Mouse (Mus musculus) frontal cortex, postnatal 14 days (tissue): ENCODE measurements around the gene Lst1.

ENCODE experiments used
- DNase-seq, 2 experiments: peaks; one replicate each; pipeline ENCODE4 v3.0.0; 2022; ENCODE audit warnings: low spot score in 2 of 2

The Lst1 gene

DNA sequence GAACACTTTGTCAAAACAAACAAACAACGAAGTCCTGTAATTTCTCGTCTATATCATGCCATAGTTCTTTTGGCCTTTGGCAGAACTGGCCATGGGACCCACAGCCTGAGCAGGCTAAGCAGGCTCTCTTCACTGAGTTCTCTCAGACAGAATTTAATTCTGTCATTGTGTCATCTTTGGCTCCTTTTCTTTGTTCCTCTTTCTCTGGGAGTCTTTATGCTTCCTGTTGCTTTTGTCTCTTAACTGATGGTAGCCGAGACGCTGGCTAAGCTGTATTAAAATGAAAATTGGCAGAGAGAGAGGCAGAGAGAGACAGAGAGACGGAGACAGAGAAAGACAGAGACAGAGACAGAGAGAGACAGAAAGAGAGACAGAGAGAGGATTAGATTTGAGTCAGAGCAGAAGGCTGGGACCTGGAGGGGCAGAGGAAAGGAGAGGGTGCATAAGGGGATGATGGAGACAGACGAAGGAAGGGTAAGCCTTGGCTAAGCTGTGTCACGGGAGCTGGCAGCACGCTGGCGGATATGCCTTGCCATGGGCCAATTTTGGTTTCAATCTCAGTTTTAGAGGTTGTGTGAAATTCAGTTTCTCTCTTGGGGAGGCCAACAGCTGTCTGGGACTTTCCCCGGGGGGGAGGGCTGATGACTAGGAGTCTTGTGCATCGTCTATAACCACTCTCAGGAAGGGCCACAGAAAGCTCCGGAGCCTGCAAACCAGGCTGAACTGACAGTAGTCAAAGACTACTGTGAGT is 21.7 kb upstream of the Lst1 start:
- DNase-seq = no peak

DNA sequence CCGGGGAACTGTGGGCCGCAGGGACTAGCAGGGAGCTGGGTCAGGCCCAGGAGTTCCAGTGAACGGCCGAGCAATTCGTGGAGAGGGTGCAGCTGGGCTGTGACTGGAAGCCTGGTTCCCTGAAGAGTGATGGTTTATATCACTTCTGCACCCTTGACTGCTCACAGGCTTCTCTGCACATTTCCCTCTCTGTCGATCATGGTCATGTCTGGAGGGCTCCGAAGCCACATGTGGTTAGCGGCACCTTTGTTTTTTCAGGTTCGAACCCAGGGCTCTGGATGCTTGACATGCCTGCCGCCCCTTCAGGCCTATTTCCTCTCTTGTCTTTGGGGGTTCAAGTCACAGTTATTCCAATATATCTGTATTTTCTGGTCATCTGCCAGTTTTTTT is 17.1 kb upstream of the Lst1 start:
- DNase-seq = no peak

DNA sequence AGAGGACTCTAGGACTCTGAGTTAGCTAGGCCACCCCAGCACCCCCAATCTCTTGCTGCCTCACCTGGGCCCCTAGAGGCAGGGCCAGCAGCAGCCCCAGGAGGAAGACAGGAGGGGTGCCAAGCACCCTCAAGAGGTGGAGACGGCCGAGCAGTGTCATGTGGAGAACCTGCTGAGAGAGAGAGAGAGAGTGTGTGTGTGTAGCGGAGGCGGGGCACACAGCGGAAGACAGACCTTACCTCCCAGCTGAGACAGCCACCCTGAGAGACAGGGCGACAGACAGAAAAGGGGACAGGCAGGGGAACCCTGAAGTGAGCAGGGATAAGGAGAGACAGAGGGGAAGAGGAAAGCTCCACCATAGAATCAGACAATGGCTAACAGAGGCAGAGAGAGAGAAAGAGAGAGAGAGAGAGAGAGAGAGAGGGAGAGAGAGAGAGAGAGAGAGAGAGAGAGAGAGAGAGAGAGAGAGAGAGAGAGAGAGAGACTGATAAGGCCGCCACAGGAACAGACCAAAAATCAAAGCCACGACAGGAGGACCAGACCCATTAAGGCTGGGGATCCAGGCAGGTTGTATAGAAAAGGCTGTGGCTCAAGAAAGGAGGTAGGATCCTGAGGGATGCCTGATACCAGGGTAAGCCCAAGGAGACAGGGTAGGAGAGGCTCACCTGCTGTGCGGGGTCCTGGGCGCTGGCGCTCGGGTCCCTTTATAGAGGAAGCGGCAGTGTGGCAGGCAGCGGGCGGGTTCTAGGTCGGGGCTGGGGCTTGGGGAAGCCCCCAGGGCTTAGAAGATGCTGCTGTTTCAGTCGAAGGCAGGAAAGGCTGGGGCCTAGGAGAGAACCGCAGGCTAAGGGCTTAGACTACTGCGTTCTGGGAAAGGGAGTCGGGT is 16.5 kb upstream of the Lst1 start, which contains the start of gene Lta:
TSS of gene Lta (minus strand) at position 858 of the 886 bp plus-strand sequence.
- DNase-seq = no peak

DNA sequence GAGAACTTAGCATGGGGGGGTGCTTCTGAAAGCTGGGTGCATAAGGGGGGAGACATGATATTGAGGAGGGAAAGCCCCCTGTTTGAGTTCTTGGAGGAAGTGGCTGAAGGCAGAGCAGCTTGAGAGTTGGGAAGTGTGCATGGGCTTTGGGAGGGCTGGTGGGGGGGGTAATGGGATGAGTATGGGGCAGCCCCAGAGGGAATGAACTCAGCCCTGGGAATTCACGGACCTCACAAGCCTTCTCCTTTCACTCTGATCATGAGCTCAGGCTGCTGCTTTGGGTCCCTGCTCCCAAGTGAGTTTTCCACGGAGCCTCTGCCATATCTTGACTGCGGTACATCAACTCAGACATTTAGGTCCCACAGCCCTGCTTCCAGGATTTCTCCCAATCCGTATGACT is 14.2 kb upstream of the Lst1 start:
- DNase-seq = no peak

DNA sequence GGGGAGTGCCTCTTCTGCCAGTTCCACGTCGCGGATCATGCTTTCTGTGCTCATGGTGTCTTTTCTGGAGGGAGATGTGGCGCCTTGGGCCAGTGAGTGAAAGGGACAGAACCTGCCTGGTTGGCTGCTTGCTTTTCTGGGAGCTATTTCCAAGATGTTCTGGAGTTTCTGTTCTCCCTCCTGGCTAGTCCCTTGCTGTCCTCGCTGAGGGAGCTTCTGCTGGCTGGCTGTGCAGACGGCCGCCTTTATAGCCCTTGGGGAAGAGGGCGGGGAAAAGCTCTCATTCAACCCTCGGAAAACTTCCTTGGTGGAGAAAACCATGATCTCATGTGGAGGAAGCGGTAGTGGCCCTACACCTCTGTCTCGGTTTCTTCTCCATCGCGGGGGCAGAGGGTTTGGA is 13.5 kb upstream of the Lst1 start, which contains the start of gene Tnf:
TSS of gene Tnf (minus strand) at position 221 of the 400 bp plus-strand sequence.
- no peak for DNase-seq

DNA sequence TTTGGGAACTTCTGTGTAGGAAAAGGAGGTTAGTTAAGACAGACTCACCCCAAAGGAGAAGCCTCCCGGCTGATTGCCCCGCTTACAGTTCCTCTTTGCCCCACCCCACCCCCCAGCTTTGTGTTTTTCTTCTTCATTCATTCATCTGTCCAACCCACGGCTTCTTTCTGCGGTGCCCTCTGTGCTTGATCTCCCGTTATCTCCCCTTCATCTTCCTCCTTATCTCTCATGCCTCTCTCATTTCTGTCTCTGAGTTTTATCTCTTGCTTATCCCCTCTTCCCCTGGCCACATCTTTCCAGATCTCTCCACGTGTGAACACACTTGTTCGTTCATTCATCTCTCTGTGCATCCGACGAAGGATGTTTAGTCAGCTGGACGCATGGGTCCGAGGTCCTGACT is 12.9 kb upstream of the Lst1 start:
- no peak for DNase-seq

DNA sequence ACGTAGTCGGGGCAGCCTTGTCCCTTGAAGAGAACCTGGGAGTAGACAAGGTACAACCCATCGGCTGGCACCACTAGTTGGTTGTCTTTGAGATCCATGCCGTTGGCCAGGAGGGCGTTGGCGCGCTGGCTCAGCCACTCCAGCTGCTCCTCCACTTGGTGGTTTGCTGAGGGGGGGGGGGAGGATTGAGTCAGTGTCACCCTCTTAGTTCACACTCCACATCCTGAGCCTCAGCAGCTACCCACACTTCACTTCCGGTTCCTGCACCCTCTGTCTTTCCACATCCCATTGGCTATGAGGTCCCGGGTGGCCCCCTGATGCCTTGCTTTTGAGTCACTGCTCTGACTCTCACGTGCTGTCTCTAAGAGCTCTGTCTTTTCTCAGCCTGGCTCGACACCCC is 12.2 kb upstream of the Lst1 start:
- DNase-seq = no peak

DNA sequence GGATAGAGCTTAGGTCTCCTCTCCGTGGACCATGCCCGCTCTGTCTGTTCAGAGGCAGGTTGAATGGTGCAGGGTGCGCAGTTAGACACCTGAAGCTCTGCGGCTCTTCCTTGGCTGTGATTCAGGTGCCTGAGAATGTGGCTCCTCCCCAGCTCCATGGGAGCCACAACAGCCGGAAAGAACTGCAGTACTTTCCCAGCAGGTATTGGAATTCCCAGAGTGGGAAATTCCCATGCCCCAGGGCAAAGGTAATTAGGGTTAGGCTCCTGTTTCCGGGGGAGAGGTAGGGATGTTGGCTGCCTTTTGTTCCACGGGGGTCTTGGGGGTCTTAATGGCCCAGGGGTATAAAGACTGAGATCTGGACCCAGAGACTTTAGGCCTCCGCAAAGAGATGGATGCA is 10.7 kb upstream of the Lst1 start:
- no peak for DNase-seq

DNA sequence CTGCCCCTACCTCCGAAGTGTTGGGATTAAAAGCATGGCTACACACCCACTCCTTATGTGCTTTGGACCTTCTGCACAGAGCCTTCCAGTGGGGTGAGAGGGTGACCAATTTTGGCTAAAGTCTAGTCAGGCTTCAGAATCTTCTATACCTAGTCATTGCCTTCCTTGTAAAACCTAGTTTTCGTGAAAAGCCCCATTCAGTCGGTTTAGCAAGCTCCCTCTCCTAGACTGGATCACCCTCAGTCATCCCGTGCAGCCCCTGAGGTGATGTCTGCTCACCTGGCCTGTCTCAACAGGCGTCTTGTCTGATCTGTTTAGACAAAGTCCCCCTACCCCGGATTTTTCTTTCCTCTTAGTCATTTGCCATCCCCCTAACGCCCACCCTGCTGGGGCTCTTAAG is 9.8 kb upstream of the Lst1 start:
- DNase-seq = no peak

DNA sequence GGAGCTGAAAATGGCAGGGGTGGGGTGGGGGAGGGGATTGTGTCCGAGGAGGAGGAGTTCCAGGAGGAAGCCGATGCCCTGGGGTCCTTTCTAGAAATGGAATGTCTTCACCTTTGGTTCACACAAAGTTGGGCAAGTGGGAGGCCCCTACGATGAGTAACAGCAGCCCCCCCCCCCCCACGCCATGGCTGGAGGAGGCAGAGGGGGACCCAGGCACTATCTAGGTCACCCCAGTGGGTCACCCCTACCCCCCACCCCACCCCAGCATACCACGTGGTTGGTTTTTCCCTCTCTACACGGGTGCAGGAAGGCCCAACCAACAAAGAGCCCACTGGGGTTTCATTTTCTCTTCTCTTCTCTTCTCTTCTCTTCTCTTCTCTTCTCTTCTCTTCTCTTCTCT is 8.9 kb upstream of the Lst1 start:
- DNase-seq = no peak

DNA sequence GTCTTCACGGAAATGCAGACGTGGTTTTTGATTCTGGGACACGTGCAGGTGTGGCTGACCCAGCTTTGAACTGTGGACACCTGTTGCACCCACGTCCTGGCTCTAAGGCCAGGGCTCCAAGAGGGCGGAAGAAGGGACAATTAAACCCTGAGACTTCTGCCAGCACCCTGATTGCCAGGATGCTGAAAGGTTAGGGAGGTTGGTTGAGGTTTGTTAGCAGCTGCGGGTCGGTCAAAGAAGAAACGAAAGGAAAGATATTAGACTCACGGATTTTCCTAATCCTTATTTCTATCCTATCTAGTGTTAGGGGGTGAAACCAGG is 8.0 kb upstream of the Lst1 start:
- no peak for DNase-seq

DNA sequence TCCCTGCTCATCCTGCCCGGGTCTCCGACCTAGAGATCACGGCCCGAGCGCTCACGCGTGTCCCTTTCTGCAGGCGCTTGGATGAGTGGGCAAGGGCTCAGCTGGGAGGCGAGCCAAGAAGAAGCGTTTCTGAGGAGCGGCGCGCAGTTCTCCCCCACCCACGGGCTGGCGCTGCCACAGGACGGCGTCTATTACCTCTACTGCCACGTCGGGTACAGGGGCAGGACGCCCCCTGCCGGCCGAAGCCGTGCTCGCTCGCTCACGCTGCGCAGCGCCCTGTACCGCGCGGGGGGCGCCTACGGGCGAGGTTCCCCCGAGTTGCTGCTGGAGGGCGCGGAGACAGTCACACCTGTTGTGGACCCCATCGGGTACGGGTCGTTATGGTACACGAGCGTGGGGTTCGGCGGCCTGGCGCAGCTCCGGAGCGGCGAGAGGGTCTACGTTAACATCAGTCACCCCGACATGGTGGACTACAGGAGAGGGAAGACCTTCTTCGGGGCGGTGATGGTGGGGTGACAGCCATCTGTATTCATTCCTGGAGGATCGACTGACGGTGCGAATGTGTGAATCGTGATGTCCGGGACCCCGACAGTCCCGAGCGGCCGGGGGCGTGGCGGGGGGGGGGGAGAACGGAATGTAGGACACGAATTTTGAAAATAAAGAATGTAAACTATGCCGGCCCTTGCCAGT is 7.5 kb upstream of the Lst1 start:
- DNase-seq = peak; percentile 71 to 72

DNA sequence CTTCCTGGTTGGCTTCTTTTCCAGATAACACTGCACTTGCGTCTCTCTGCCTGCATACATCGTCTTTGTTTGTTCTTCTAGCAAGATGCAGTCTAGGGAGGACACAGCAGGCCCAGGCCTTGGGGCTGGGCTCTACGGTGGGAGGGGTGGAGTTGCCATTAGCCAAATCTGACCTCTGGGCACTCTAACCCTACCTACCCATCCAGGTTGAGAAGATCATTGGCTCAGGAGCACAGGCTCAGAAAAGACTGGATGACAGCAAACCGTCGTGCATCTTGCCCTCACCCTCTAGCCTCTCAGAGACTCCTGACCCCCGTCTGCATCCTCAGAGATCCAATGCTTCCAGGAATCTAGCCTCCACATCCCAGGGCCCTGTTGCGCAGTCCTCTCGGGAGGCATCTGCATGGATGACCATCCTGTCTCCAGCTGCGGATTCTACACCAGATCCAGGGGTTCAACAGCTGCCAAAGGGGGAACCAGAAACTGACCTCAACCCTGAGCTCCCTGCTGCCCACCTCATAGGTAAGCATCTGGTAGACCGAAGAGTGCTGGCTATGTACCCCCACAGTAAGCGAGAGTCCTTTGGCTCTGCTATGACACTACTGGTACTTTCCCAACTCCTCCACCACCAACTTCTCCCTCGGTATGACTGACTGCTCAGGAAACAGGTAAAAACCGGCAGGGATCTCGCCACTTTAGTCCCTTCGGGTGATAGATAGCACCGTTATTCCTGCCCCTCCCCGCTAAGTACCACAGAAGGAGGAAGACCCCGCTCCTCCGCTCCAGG is 6.8 kb upstream of the Lst1 start:
- no peak for DNase-seq

DNA sequence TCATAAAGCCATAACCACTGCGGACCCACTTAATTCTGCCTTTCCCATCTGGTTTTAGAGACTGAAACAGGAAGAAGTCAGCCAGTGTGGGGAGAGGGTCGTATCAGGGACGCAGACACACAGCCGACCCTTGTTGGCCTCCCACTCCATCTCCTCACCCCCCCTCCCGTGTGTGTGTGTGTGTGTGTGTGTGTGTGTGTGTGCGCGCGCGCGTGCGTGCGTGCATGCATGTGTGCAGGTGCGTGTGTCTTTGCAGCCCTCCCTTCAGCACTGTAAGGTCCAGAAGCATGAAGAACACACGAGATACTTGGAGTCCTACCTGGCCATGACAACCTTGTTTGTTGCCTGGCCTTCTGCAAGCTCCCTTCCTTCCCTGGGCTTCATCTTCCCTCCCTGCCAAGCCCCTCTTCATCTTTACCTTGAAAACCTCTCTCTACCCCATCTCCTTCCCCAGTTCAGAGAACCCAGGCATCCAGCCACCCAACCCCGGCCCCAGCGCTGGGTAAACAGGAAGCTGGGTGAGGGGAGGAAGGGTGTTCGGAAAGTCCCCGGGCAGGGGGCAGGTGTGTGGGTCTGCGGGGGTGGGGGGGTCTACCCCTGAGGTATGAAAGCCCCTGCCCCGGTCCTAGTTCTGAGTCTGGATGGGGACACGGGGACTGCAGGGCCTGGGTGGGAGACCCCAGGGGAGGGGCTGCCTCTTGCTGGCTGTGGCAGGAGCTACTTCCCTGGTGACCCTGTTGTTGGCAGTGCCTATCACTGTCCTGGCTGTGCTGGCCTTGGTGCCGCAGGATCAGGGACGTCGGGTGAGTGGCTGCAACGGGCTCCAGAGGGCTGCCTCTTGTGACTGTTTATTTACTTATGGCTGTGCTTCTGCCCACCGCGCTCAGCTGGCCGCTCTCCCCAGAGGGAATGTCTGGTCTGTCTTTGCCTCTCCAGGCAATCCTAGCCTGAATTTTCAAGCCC is 5.9 kb upstream of the Lst1 start, which contains the start of gene Ltb:
TSS of gene Ltb (plus strand) at position 559 of the 963 bp plus-strand sequence.
- no peak for DNase-seq

DNA sequence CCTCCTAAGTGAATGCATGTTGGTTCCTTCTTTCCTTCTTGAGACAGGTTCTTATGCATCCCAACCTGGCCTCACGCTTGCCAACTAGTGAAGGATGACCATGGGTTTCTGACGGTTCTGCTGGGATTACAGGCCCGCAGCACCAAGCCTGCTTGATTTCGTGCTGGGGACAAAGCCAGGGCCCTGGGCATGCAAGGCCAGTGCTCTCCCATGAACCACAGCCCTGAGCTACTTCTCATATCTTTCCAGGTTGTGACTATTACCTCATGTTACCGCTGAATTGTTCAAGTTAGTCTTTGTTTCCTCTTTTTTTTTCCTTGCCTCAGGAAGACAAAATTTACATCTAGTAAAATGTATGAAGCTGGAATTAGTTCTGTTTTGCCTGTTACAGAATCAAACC is 4.7 kb upstream of the Lst1 start:
- DNase-seq = no peak

DNA sequence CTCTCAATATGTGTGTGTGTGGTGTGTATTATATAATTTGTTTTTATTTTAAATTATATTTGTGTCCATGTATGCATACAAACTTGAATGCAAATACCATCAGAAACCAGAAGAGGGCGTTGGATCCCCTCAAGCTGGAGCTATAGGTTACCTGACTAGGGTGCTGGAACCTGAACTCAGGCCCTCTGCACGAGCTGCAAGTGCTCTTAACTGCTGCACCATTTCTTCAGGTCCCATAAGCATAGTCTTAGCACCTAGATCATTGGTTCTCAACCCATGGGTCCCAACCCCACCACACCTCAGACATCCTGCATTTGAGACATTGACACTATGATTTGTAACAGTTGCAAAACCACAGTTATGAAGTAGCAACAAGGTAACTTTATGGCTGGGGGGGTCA is 3.5 kb upstream of the Lst1 start:
- DNase-seq = no peak

DNA sequence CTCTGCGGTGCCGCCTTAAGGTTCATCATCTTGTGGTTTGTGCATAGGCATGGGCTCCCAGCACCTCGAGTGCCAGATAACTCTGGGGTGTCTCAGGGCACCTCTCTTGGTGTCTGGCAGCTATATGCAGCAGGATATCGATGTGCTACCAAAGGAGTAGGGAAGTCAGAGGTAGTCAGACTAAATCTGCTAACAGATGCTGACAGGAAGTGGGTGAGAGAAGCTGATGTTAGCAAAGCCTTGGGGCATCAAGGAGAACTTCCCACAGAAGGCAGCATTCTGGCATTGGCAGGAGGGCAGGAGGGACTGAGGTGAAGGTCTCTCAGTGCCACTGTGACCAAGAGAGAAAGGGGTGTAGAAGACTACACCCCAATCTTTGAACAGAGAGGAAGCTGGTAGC is 1.9 kb upstream of the Lst1 start:
- DNase-seq = no peak

DNA sequence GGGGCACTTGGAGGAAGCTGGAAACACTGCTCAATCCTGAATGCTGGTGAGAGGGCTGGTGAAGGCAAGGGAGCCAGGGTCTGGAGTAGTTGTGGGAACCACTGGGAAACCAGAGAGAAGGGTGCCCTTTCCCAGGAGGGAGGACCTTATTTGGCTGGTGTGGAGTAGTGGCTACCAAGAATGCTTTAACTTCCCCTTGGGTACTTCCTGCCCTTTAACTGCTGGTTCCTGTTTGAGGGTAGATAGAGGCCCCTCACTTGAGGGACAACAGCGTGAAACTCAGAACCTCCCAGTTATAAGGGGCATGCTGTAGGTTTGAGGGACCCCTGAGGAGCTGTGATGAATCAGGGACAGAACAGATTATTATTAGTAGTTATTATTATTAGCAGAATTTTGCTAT is 947 bp upstream of the Lst1 start:
- DNase-seq = no peak

DNA sequence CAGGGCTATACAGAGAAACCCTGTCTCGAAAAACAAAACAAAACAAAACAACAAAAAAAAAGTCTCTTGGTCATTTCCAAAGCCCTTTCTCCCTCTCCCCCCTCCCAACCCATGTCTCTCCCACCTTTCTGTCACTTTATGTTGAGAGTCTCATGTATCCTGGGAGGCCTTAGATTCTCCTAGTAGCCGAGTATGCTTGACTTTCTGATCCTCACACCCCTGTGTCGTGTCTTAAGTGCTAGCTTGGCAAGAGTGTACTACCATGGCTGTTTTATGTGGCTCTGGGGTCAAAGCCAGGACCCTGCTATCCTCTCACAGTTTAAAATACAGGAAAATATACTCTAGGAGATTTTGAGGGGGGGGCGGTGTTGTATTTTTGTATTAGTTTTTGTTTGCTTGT is 894 bp downstream of the Lst1 start:
- no peak for DNase-seq

DNA sequence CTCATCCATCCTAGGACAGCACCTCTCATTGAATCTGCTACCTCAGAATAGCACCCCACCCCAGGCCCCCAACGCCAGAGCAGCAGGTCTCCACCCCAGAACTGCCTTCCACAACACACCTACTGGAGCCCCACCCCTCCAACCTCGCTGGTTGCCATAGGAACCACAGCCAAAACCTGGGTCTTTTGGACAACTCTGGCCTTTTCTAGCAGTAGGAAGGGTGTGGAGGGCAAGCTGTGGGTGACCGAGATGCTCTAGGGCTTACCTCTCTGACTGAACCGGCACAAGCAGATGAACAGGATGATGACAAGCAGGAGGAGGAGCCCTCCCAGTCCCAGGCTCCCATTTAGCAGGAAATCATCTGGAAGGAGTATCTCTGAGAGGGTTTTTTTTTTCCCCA is 1.6 kb downstream of the Lst1 start:
- DNase-seq = no peak
